Mouse (Mus musculus) cerebellum, postnatal 14 days (tissue): ENCODE data around the gene Pax3.

Experiments
- DNase-seq, 2 experiments: peaks; one replicate each; pipeline ENCODE4 v3.0.0; 2021; ENCODE audit warnings: mixed read lengths in 2 of 2

Gene Pax3

GRCm38 (mm10) chr1:78171671-78172070, 25.3 kb downstream of the Pax3 start:
- DNase-seq, result no peak

- no peak for DNase-seq
Observed at GRCm38 (mm10) chr1:78170771-78171170, 26.2 kb downstream of the Pax3 start.

- no peak for DNase-seq
Observed at GRCm38 (mm10) chr1:78168796-78169195, 28.1 kb downstream of the Pax3 start.

GRCm38 (mm10) chr1:78167577-78168286, 29.2 kb downstream of the Pax3 start:
- DNase-seq, result no peak

GRCm38 (mm10) chr1:78161745-78162144, 35.2 kb downstream of the Pax3 start:
- no peak for DNase-seq

- DNase-seq, result no peak
Observed at GRCm38 (mm10) chr1:78157930-78158329, 39.0 kb downstream of the Pax3 start.

- peak in 1 of 2 experiments; percentile 21 for DNase-seq
Observed at GRCm38 (mm10) chr1:78155796-78156195, 41.1 kb downstream of the Pax3 start.

- DNase-seq, result no peak
Observed at GRCm38 (mm10) chr1:78148011-78148623, 48.8 kb downstream of the Pax3 start.

- no peak for DNase-seq
Observed at GRCm38 (mm10) chr1:78143403-78143802, 53.5 kb downstream of the Pax3 start.

GRCm38 (mm10) chr1:78142912-78143311, 54.0 kb downstream of the Pax3 start:
- DNase-seq, result no peak

- DNase-seq, result peak; percentile 18 to 53
Observed at GRCm38 (mm10) chr1:78141741-78142501, 55.0 kb downstream of the Pax3 start.

- no peak for DNase-seq
Observed at GRCm38 (mm10) chr1:78141314-78141713, 55.6 kb downstream of the Pax3 start.

- DNase-seq, result peak; percentile 8 to 26
Observed at GRCm38 (mm10) chr1:78140505-78141303, 56.2 kb downstream of the Pax3 start.

GRCm38 (mm10) chr1:78139287-78139686, 57.6 kb downstream of the Pax3 start:
- no peak for DNase-seq

- DNase-seq, result no peak
Observed at GRCm38 (mm10) chr1:78129267-78129666, 67.7 kb downstream of the Pax3 start.

- no peak for DNase-seq
Observed at GRCm38 (mm10) chr1:78119899-78120560, 76.9 kb downstream of the Pax3 start.

- no peak for DNase-seq
Observed at GRCm38 (mm10) chr1:78116046-78116445, 80.9 kb downstream of the Pax3 start.

GRCm38 (mm10) chr1:78110311-78110710, 86.6 kb downstream of the Pax3 start:
- DNase-seq, result no peak

- no peak for DNase-seq
Observed at GRCm38 (mm10) chr1:78103511-78103910, 93.4 kb downstream of the Pax3 start.

GRCm38 (mm10) chr1:78093619-78094018, 103.3 kb downstream of the Pax3 start:
- no peak for DNase-seq

GRCm38 (mm10) chr1:78088646-78089045, 108.3 kb downstream of the Pax3 start:
- DNase-seq, result no peak

- DNase-seq, result no peak
Observed at GRCm38 (mm10) chr1:78081761-78082160, 115.2 kb downstream of the Pax3 start.
